Mouse (Mus musculus): Measurements from ENCODE around the gene Klrb1.

GRCm38 (mm10) chr6:128769481-128770253 is 46.8 kb upstream of the Klrb1 start:
- TF ChIP-seq CTCF (IDR thresholded peaks at IDR 0.05) (no peak), EP300 (IDR thresholded peaks at IDR 0.05; ENCODE audit: insufficient read depth, low read depth, low read length) (no peak), POLR2A (IDR thresholded peaks at IDR 0.05; ENCODE audit: insufficient read depth, low read depth, low read length) (no peak)
